In the genomic region with DNA sequence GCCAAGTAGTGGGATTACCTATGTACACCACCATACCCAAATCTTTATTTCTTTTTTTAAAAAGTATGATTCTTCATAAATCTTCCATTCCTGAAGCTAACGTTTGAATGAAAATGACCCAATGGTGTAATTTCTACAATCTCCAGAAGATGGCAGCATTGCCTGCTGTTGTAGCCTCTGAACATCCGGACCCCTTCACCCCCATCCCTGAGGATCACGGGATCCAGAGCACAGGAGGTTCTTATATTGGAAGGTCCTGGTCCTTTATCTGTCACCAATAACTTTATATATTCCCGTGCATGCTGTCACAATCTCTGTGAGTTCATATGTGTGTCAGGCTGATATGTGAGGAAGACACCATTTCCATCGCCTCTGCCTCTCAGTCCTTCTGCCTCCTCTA, we compare ENCODE assay signal across 11 mouse cellular contexts. TPM values are rescaled to one million over a fixed set of nuclear protein-coding genes. Genes with fewer than 3 reads are reported as not detected.
DNase-seq lines count a peak whose midpoint lies in the region; ATAC-seq and TF ChIP-seq lines count a peak whose summit lies in the region.
"Had no signal": no experiment of that assay in that cellular context is flagged by ENCODE, and none has a peak within 500 bp of the region (broad histone marks: within the 10 kb centered on the region; RNA-seq: fewer than 3 reads in every experiment).

No protein-coding gene starts in this region.

- no peaks in the 10 kb centered on the region for H3K36me3 ChIP-seq in intestine, postnatal 0 days (ENCODE audit: control insufficient read depth, insufficient read depth)
- no peaks in the 10 kb centered on the region for H3K36me3 ChIP-seq in intestine, embryonic 16.5 days (ENCODE audit: control insufficient read depth, insufficient read depth, low read length)
- H3K36me3 ChIP-seq in forebrain, embryonic 13.5 days (ENCODE audit: poor library complexity, severe bottlenecking): no peaks in the 10 kb centered on the region
- H3K36me3 ChIP-seq in midbrain, embryonic 15.5 days (replicated peaks): no peaks in the 10 kb centered on the region
- H3K36me3 ChIP-seq: embryonic facial prominence, embryonic 12.5 days; limb, embryonic 13.5 days had no signal

- peak; percentile 64 for DNase-seq in ZHBTc4 (ENCODE audit: low read depth, low spot score)
- DNase-seq in layer of hippocampus, adult 11-12 months (ENCODE audit: low spot score): peak; percentile 58
- DNase-seq in Muller cell, postnatal 12 days (ENCODE audit: inconsistent ontology term): no peak
- no peak for DNase-seq in thymus, adult 18-20 months

- H3K27ac ChIP-seq in intestine, postnatal 0 days (ENCODE audit: low read depth, low read length): no peak overlapping the region
- no peak overlapping the region for H3K27ac ChIP-seq in intestine, embryonic 16.5 days (ENCODE audit: low read length)
- no peak overlapping the region for H3K27ac ChIP-seq in forebrain, embryonic 13.5 days
- no peak overlapping the region for H3K27ac ChIP-seq in midbrain, embryonic 15.5 days
- H3K27ac ChIP-seq: embryonic facial prominence, embryonic 12.5 days; limb, embryonic 13.5 days had no signal

- no peak overlapping the region for H3K9ac ChIP-seq in intestine, postnatal 0 days (ENCODE audit: low read depth, low read length)
- no peak overlapping the region for H3K9ac ChIP-seq in intestine, embryonic 16.5 days (ENCODE audit: low read depth, low read length)
- no peak overlapping the region for H3K9ac ChIP-seq in forebrain, embryonic 13.5 days
- H3K9ac ChIP-seq in midbrain, embryonic 15.5 days: no peak overlapping the region
- H3K9ac ChIP-seq: embryonic facial prominence, embryonic 12.5 days; limb, embryonic 13.5 days had no signal

- H3K4me2 ChIP-seq in intestine, postnatal 0 days (replicated peaks; ENCODE audit: low read depth): no peak overlapping the region
- H3K4me2 ChIP-seq in intestine, embryonic 16.5 days (ENCODE audit: low read depth, low read length): no peak overlapping the region
- H3K4me2 ChIP-seq in forebrain, embryonic 13.5 days: no peak overlapping the region
- H3K4me2 ChIP-seq in midbrain, embryonic 15.5 days: no peak overlapping the region
- H3K4me2 ChIP-seq: embryonic facial prominence, embryonic 12.5 days; limb, embryonic 13.5 days had no signal

- no peak overlapping the region for H3K4me3 ChIP-seq in intestine, postnatal 0 days (ENCODE audit: low read depth, low read length)
- H3K4me3 ChIP-seq in intestine, embryonic 16.5 days (ENCODE audit: low read length): no peak overlapping the region
- no peak overlapping the region for H3K4me3 ChIP-seq in forebrain, embryonic 13.5 days
- no peak overlapping the region for H3K4me3 ChIP-seq in midbrain, embryonic 15.5 days
- H3K4me3 ChIP-seq: embryonic facial prominence, embryonic 12.5 days; limb, embryonic 13.5 days had no signal

- no peaks in the 10 kb centered on the region for H3K4me1 ChIP-seq in intestine, postnatal 0 days (replicated peaks; ENCODE audit: control insufficient read depth, insufficient read depth, low read length)
- H3K4me1 ChIP-seq in intestine, embryonic 16.5 days (ENCODE audit: control insufficient read depth, insufficient read depth, low read length): peaks cover 3% of the 10 kb centered on the region; the same call in 1 of the 2 replicates
- H3K4me1 ChIP-seq in forebrain, embryonic 13.5 days: no peaks in the 10 kb centered on the region
- H3K4me1 ChIP-seq in midbrain, embryonic 15.5 days: no peaks in the 10 kb centered on the region
- H3K4me1 ChIP-seq: embryonic facial prominence, embryonic 12.5 days; limb, embryonic 13.5 days had no signal

- WGBS in intestine, postnatal 0 days: 23% methylated on average over 5 of the region's 5 CpGs
- WGBS in intestine, embryonic 16.5 days: 29% methylated on average over 5 of the region's 5 CpGs
- WGBS in forebrain, embryonic 13.5 days: 36% methylated on average over 5 of the region's 5 CpGs
- WGBS in midbrain, embryonic 15.5 days: 31% methylated on average over 5 of the region's 5 CpGs

- no peaks in the 10 kb centered on the region for H3K9me3 ChIP-seq in intestine, postnatal 0 days (ENCODE audit: control insufficient read depth)
- H3K9me3 ChIP-seq in intestine, embryonic 16.5 days (ENCODE audit: control insufficient read depth, low read length): no peaks in the 10 kb centered on the region
- H3K9me3 ChIP-seq in forebrain, embryonic 13.5 days (replicated peaks): no peaks in the 10 kb centered on the region
- no peaks in the 10 kb centered on the region for H3K9me3 ChIP-seq in midbrain, embryonic 15.5 days
- H3K9me3 ChIP-seq: embryonic facial prominence, embryonic 12.5 days; limb, embryonic 13.5 days had no signal

- ATAC-seq in intestine, postnatal 0 days: no peak
- ATAC-seq in intestine, embryonic 16.5 days: no peak
- ATAC-seq in forebrain, embryonic 13.5 days: peak; percentile 73
- peak; percentile 56; the same call in 1 of the 2 replicates for ATAC-seq in midbrain, embryonic 15.5 days (replicated peaks)

- TF ChIP-seq CTCF in intestine, postnatal 0 days (IDR thresholded peaks at IDR 0.05; ENCODE audit: low read depth): peak; percentile 82

- peaks cover 7% of the 10 kb centered on the region; the same call in 1 of the 2 replicates for H3K27me3 ChIP-seq in intestine, postnatal 0 days (replicated peaks; ENCODE audit: control insufficient read depth, insufficient read depth, low read length)
- H3K27me3 ChIP-seq in intestine, embryonic 16.5 days (replicated peaks; ENCODE audit: control insufficient read depth, insufficient read depth, low read length): no peaks in the 10 kb centered on the region
- no peaks in the 10 kb centered on the region for H3K27me3 ChIP-seq in forebrain, embryonic 13.5 days
- H3K27me3 ChIP-seq in midbrain, embryonic 15.5 days (replicated peaks): no peaks in the 10 kb centered on the region
- H3K27me3 ChIP-seq: embryonic facial prominence, embryonic 12.5 days; limb, embryonic 13.5 days had no signal

RNA-seq across cellular contexts. Expression of a gene that starts 16.5 kb away (rescaled TPM):
- 0.30 and 0.34 TPM in 2 replicates for polyA plus RNA-seq in intestine, postnatal 0 days (2015; fragmentation: Nextera tagmentation; extraction: Ambion mirVana)
- polyA plus RNA-seq in intestine, embryonic 16.5 days (2015; fragmentation: Nextera tagmentation; extraction: Ambion mirVana): 0.66 and 0.77 TPM in 2 replicates
- 0.66 and 1.1 TPM in 2 replicates for polyA plus RNA-seq in forebrain, embryonic 13.5 days (2015; fragmentation: Nextera tagmentation; extraction: Ambion mirVana)
- 0.48 and 0.73 TPM in 2 replicates for polyA plus RNA-seq in midbrain, embryonic 15.5 days (2015; fragmentation: Nextera tagmentation; extraction: Ambion mirVana)

RNA-seq across cellular contexts. Expression of a gene that starts 48.4 kb away (rescaled TPM):
- polyA plus RNA-seq in intestine, postnatal 0 days (2015; fragmentation: Nextera tagmentation; extraction: Ambion mirVana): not detected in 2 replicates
- polyA plus RNA-seq in intestine, embryonic 16.5 days (2015; fragmentation: Nextera tagmentation; extraction: Ambion mirVana): not detected in 2 replicates
- polyA plus RNA-seq in forebrain, embryonic 13.5 days (2015; fragmentation: Nextera tagmentation; extraction: Ambion mirVana): not detected in 2 replicates
- polyA plus RNA-seq in midbrain, embryonic 15.5 days (2015; fragmentation: Nextera tagmentation; extraction: Ambion mirVana): 0.04 TPM in 1 of 2 replicates, not detected in the other
- polyA plus RNA-seq: embryonic facial prominence, embryonic 12.5 days; stomach, embryonic 14.5 days had no signal

Comparison
In these comparisons a context has a peak if more than half of its experiments do, and no peak if none do; other contexts are left out.
1. ATAC-seq: peak in forebrain, embryonic 13.5 days (single experiment) and midbrain, embryonic 15.5 days (single experiment); none in intestine, postnatal 0 days (single experiment) and intestine, embryonic 16.5 days (single experiment).
2. DNase-seq: peak in ZHBTc4 (single experiment) and layer of hippocampus, adult 11-12 months (single experiment); none in Muller cell, postnatal 12 days (single experiment) and thymus, adult 18-20 months (0 of 2).